Mouse (Mus musculus) kidney, postnatal 4 days (tissue): ENCODE results near the gene Prpf6.

Experiments
- DNase-seq, 2 experiments: peaks; one replicate each; pipeline ENCODE4 v3.0.0; 2021; ENCODE audit warnings: mixed read lengths in 2 of 2

The Prpf6 gene

GRCm38 (mm10) chr2:181580131-181580772, 11.4 kb upstream of the Prpf6 start:
- DNase-seq = no peak

- peak; percentile 83 to 90 for DNase-seq
Observed at GRCm38 (mm10) chr2:181581016-181581401, 10.7 kb upstream of the Prpf6 start.

- peak; percentile 90 to 92 for DNase-seq
Observed at GRCm38 (mm10) chr2:181581402-181582120, 10.1 kb upstream of the Prpf6 start.

- DNase-seq = peak in 1 of 2 experiments; percentile 7
Observed at GRCm38 (mm10) chr2:181582358-181582757, 9.3 kb upstream of the Prpf6 start.

GRCm38 (mm10) chr2:181582939-181583338, 8.7 kb upstream of the Prpf6 start:
- peak in 1 of 2 experiments; percentile 2 for DNase-seq

GRCm38 (mm10) chr2:181583460-181584257, 8.0 kb upstream of the Prpf6 start:
- DNase-seq = peak in 1 of 2 experiments; percentile 1

GRCm38 (mm10) chr2:181584411-181584942, 7.2 kb upstream of the Prpf6 start, which contains the start of gene Uckl1:
Uckl1 (minus strand) TSS chr2:181584892.
- DNase-seq = peak in 1 of 2 experiments; percentile 1

GRCm38 (mm10) chr2:181585506-181585905, 6.2 kb upstream of the Prpf6 start:
- DNase-seq = peak in 1 of 2 experiments; percentile 1

GRCm38 (mm10) chr2:181586124-181586523, 5.5 kb upstream of the Prpf6 start:
- DNase-seq = no peak

- peak in 1 of 2 experiments; percentile 28 for DNase-seq
Observed at GRCm38 (mm10) chr2:181587796-181588195, 3.9 kb upstream of the Prpf6 start.

- peak in 1 of 2 experiments; percentile 2 for DNase-seq
Observed at GRCm38 (mm10) chr2:181588229-181588780, 3.4 kb upstream of the Prpf6 start.

GRCm38 (mm10) chr2:181589011-181589731, 2.5 kb upstream of the Prpf6 start:
- peak in 1 of 2 experiments; percentile 1 for DNase-seq

GRCm38 (mm10) chr2:181589732-181590105, 1.9 kb upstream of the Prpf6 start:
- DNase-seq = peak in 1 of 2 experiments; percentile 1

- peak in 1 of 2 experiments; percentile 0 for DNase-seq
Observed at GRCm38 (mm10) chr2:181590471-181590870, 1.2 kb upstream of the Prpf6 start.

- peak; percentile 84 to 90 for DNase-seq
Observed at GRCm38 (mm10) chr2:181592231-181593041, 768 bp downstream of the Prpf6 start, which contains the start of gene Zfp512b. Zfp512b (minus strand) TSS chr2:181592803.

GRCm38 (mm10) chr2:181593042-181593421, 1.4 kb downstream of the Prpf6 start:
- DNase-seq = peak; percentile 65 to 78

GRCm38 (mm10) chr2:181593937-181594336, 2.3 kb downstream of the Prpf6 start:
- DNase-seq = peak in 1 of 2 experiments; percentile 1

GRCm38 (mm10) chr2:181594946-181595696, 3.5 kb downstream of the Prpf6 start:
- DNase-seq = peak in 1 of 2 experiments; percentile 60

- DNase-seq = peak in 1 of 2 experiments; percentile 9
Observed at GRCm38 (mm10) chr2:181596221-181596960, 4.7 kb downstream of the Prpf6 start.
